Mouse (Mus musculus): ENCODE results near the gene Olfr1145. TPM values are rescaled to one million over a fixed set of nuclear protein-coding genes. Genes with fewer than 3 reads are reported as not detected.

The Olfr1145 gene
- polyA plus RNA-seq, 1 experiment: not detected

GRCm38 (mm10) chr2:87843693-87844092, 34.1 kb downstream of the Olfr1145 start, which contains the start of gene Olfr1150-ps1:
Olfr1150-ps1 (plus strand) TSS chr2:87843993.
- H3K79me2 ChIP-seq (ENCODE audit: control insufficient read depth, insufficient read depth): no peaks in the 10 kb centered on the region
- no peak within 1 kb of the TSS for H3K4me2 ChIP-seq (ENCODE audit: low read depth)
- no peak within 1 kb of the TSS for H3ac ChIP-seq (ENCODE audit: control insufficient read depth, insufficient read length)
- TF ChIP-seq REST (IDR thresholded peaks at IDR 0.05; ENCODE audit: insufficient read depth, insufficient read length) (no peak), MAX (IDR thresholded peaks at IDR 0.05; ENCODE audit: low read depth) (no peak), POLR2AphosphoS2 (IDR thresholded peaks at IDR 0.05; ENCODE audit: insufficient read length, low read depth) (no peak), CEBPB (IDR thresholded peaks at IDR 0.05; ENCODE audit: insufficient read depth, poor library complexity, severe bottlenecking) (no peak), USF1 (IDR thresholded peaks at IDR 0.05; ENCODE audit: low read depth) (no peak), MYOG (IDR thresholded peaks at IDR 0.05; ENCODE audit: control insufficient read depth in 1 of 3, insufficient read depth in 1 of 3, insufficient read length in 2 of 3, low read depth in 2 of 3) (no peak), TCF12 (IDR thresholded peaks at IDR 0.05; ENCODE audit: insufficient read depth, poor library complexity, severe bottlenecking) (no peak), SRF (IDR thresholded peaks at IDR 0.05; ENCODE audit: control insufficient read depth, insufficient read length, low read depth) (no peak), POLR2A (IDR thresholded peaks at IDR 0.05; ENCODE audit: insufficient read length, low read depth) (no peak), TCF3 (IDR thresholded peaks at IDR 0.05; ENCODE audit: insufficient read length, low read depth) (no peak), MYOD1 (IDR thresholded peaks at IDR 0.05; ENCODE audit: control insufficient read depth in 1 of 3, insufficient read length in 2 of 3, low read depth in 2 of 3) (no peak), E2F4 (IDR thresholded peaks at IDR 0.05; ENCODE audit: insufficient read depth) (no peak)
- H3K36me3 ChIP-seq (ENCODE audit: control insufficient read depth, insufficient read depth): no peaks in the 10 kb centered on the region
- H3K4me3 ChIP-seq: no peak within 1 kb of the TSS
- H3K27me3 ChIP-seq (ENCODE audit: control insufficient read depth, insufficient read depth, insufficient read length): no peaks in the 10 kb centered on the region

GRCm38 (mm10) chr2:87855562-87855961, 45.9 kb downstream of the Olfr1145 start, which contains the start of gene Olfr1151:
Olfr1151 (plus strand) TSS chr2:87855862.
- no peak within 1 kb of the TSS for H3K4me2 ChIP-seq (ENCODE audit: low read depth)
- H3K36me3 ChIP-seq (ENCODE audit: control insufficient read depth, insufficient read depth): no peaks in the 10 kb centered on the region
- no peaks in the 10 kb centered on the region for H3K79me2 ChIP-seq (ENCODE audit: control insufficient read depth, insufficient read depth)
- H3K27me3 ChIP-seq (ENCODE audit: control insufficient read depth, insufficient read depth, insufficient read length): no peaks in the 10 kb centered on the region
- H3ac ChIP-seq (ENCODE audit: control insufficient read depth, insufficient read length): no peak within 1 kb of the TSS
- no peak for TF ChIP-seq POLR2AphosphoS2 (IDR thresholded peaks at IDR 0.05; ENCODE audit: insufficient read length, low read depth)
- TF ChIP-seq E2F4 (IDR thresholded peaks at IDR 0.05; ENCODE audit: insufficient read depth): no peak
- TF ChIP-seq TCF12 (IDR thresholded peaks at IDR 0.05; ENCODE audit: insufficient read depth, poor library complexity, severe bottlenecking): no peak
- TF ChIP-seq MYOD1 (IDR thresholded peaks at IDR 0.05; ENCODE audit: control insufficient read depth in 1 of 3, insufficient read length in 2 of 3, low read depth in 2 of 3): no peak
- TF ChIP-seq CEBPB (IDR thresholded peaks at IDR 0.05; ENCODE audit: insufficient read depth, poor library complexity, severe bottlenecking): no peak
- no peak for TF ChIP-seq MYOG (IDR thresholded peaks at IDR 0.05; ENCODE audit: control insufficient read depth in 1 of 3, insufficient read depth in 1 of 3, insufficient read length in 2 of 3, low read depth in 2 of 3)
- TF ChIP-seq POLR2A (IDR thresholded peaks at IDR 0.05; ENCODE audit: insufficient read length, low read depth): no peak
- no peak for TF ChIP-seq USF1 (IDR thresholded peaks at IDR 0.05; ENCODE audit: low read depth)
- TF ChIP-seq TCF3 (IDR thresholded peaks at IDR 0.05; ENCODE audit: insufficient read length, low read depth): no peak
- TF ChIP-seq SRF (IDR thresholded peaks at IDR 0.05; ENCODE audit: control insufficient read depth, insufficient read length, low read depth): no peak
- TF ChIP-seq MAX (IDR thresholded peaks at IDR 0.05; ENCODE audit: low read depth): no peak
- no peak for TF ChIP-seq REST (IDR thresholded peaks at IDR 0.05; ENCODE audit: insufficient read depth, insufficient read length)
- no peak within 1 kb of the TSS for H3K4me3 ChIP-seq

Other genes with a start within 250 kb of the Olfr1145 start
- not detected for gene Olfr1129, start 235.9 kb upstream of the Olfr1145 start, polyA plus RNA-seq (2012; fragmentation: generic; extraction: Trizol)
- not detected for gene Olfr1130, start 203.6 kb upstream of the Olfr1145 start, polyA plus RNA-seq (2012; fragmentation: generic; extraction: Trizol)
- gene Olfr1131, start 182.7 kb upstream of the Olfr1145 start, polyA plus RNA-seq (2012; fragmentation: generic; extraction: Trizol): not detected
- not detected for gene Olfr1132, start 172.3 kb upstream of the Olfr1145 start, polyA plus RNA-seq (2012; fragmentation: generic; extraction: Trizol)
- not detected for gene Olfr1133, start 162.4 kb upstream of the Olfr1145 start, polyA plus RNA-seq (2012; fragmentation: generic; extraction: Trizol)
- gene Olfr1134, start 151.4 kb upstream of the Olfr1145 start, polyA plus RNA-seq (2012; fragmentation: generic; extraction: Trizol): not detected
- not detected for gene Olfr1135, start 136.2 kb upstream of the Olfr1145 start, polyA plus RNA-seq (2012; fragmentation: generic; extraction: Trizol)
- not detected for gene Olfr1136, start 115.9 kb upstream of the Olfr1145 start, polyA plus RNA-seq (2012; fragmentation: generic; extraction: Trizol)
- gene Olfr1137, start 96.6 kb upstream of the Olfr1145 start, polyA plus RNA-seq (2012; fragmentation: generic; extraction: Trizol): not detected
- not detected for gene Olfr1138, start 69.8 kb upstream of the Olfr1145 start, polyA plus RNA-seq (2012; fragmentation: generic; extraction: Trizol)
- not detected for gene Olfr1140, start 66.1 kb upstream of the Olfr1145 start, polyA plus RNA-seq (2012; fragmentation: generic; extraction: Trizol)
- gene Olfr1141, start 55.8 kb upstream of the Olfr1145 start, polyA plus RNA-seq (2012; fragmentation: generic; extraction: Trizol): not detected
- not detected for gene Olfr152, start 30.3 kb upstream of the Olfr1145 start, polyA plus RNA-seq (2012; fragmentation: generic; extraction: Trizol)
- not detected for gene Olfr1143, start 9.2 kb upstream of the Olfr1145 start, polyA plus RNA-seq (2012; fragmentation: generic; extraction: Trizol)
- not detected for gene Olfr1148, start 20.7 kb downstream of the Olfr1145 start, polyA plus RNA-seq (2012; fragmentation: generic; extraction: Trizol)
- not detected for gene Olfr1150-ps1, start 34.2 kb downstream of the Olfr1145 start, polyA plus RNA-seq (2012; fragmentation: generic; extraction: Trizol)
- not detected for gene Olfr1151, start 46.0 kb downstream of the Olfr1145 start, polyA plus RNA-seq (2012; fragmentation: generic; extraction: Trizol)
- gene Olfr1152, start 56.7 kb downstream of the Olfr1145 start, polyA plus RNA-seq (2012; fragmentation: generic; extraction: Trizol): not detected
- gene Olfr1153, start 85.1 kb downstream of the Olfr1145 start, polyA plus RNA-seq (2012; fragmentation: generic; extraction: Trizol): not detected
- gene Olfr1154, start 95.3 kb downstream of the Olfr1145 start, polyA plus RNA-seq (2012; fragmentation: generic; extraction: Trizol): not detected
- not detected for gene Olfr1155, start 135.3 kb downstream of the Olfr1145 start, polyA plus RNA-seq (2012; fragmentation: generic; extraction: Trizol)
- not detected for gene Olfr1156, start 143.3 kb downstream of the Olfr1145 start, polyA plus RNA-seq (2012; fragmentation: generic; extraction: Trizol)
- not detected for gene Olfr1157, start 158.5 kb downstream of the Olfr1145 start, polyA plus RNA-seq (2012; fragmentation: generic; extraction: Trizol)
- not detected for gene Olfr74, start 164.8 kb downstream of the Olfr1145 start, polyA plus RNA-seq (2012; fragmentation: generic; extraction: Trizol)
- not detected for gene Olfr1158, start 180.3 kb downstream of the Olfr1145 start, polyA plus RNA-seq (2012; fragmentation: generic; extraction: Trizol)
- not detected for gene Olfr1160, start 198.4 kb downstream of the Olfr1145 start, polyA plus RNA-seq (2012; fragmentation: generic; extraction: Trizol)
- not detected for gene Olfr1161, start 213.0 kb downstream of the Olfr1145 start, polyA plus RNA-seq (2012; fragmentation: generic; extraction: Trizol)
- not detected for gene Olfr73, start 227.9 kb downstream of the Olfr1145 start, polyA plus RNA-seq (2012; fragmentation: generic; extraction: Trizol)
- not detected for gene Olfr1162, start 241.3 kb downstream of the Olfr1145 start, polyA plus RNA-seq (2012; fragmentation: generic; extraction: Trizol)